Mouse (Mus musculus): ENCODE data around the gene Vav3.

The Vav3 gene

GRCm38 (mm10) chr3:109600699-109601451 lies 260.4 kb downstream of the Vav3 start:
- DNase-seq = no peak

DNA sequence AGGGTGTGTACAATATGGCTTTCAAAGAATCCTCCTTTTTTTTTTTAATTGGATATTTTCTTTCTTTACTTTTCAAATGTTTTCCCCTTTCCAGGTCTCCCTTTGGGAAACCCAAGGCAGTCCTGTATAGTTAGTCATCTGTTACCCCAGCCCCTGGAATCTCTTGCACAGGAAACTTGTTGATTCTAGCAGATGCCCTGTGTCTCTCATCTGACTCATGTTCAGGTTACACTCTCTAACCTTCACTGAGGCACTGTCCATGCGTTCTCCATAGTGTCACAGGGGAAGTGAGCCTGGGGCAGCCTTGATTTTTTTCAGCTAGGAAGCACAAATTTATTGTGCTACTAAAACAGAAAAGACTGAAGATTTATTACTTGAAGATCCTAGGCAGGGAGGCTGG lies 262.3 kb downstream of the Vav3 start:
- DNase-seq = no peak

DNA sequence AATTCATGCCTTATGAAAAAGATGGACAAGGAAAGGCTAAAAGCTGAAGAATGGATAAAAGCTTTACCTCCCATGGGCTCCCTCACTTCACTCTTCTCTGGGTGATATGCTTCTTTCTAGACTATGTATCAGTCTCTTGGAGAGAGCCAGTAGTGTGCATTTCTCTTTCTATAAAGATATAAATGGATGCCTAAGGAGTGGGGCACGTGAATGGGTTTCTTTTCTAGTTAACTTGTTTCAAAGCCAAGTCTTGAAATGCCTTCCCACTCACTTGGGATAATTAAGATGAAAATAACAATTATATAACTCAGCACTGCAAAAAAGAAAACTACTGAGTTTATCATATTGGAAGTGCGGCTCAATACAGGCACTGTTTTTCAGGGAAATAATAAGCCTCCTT lies 265.7 kb downstream of the Vav3 start:
- no peak for DNase-seq

DNA sequence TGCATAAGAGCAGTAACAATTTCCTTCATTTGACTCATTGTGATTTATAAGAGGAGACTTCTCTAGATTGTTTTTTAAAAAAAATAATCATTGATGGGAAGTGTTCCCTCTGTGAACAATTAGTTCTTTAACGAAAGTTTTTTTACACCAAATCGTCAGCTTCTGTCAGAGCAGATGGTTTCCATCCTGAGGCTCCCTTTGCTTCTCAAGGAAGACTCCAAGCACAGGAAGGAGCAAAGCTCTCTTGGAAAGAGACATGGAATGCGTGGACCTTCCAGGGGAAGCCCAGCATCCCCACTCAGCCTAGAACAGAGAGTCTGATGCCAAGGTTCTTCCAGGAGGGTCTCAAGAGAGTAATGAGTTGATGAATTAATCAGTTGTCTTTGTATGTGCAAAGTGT lies 281.3 kb downstream of the Vav3 start:
- DNase-seq = no peak

- DNase-seq = peak; percentile 62
Observed at GRCm38 (mm10) chr3:109622361-109622760, 281.9 kb downstream of the Vav3 start.

DNA sequence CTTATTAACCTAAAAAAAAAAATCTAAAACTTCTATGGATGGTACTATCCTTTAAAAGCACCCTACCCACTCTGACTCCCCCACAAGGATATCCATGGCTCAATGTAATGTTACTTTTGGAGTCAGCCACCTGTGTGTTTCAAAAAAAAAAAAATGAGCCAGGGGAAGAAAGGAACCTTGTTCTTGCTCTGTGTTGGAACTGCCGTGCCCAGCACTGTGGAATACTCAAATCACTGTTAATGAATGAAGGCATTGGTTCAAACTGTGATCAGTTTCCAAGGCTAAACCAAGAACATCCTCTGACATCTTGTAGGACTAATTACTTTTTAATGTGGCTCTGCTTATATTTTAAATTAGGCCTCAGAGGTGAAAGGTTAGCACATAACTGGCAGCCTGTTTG lies 282.4 kb downstream of the Vav3 start:
- DNase-seq = no peak

DNA sequence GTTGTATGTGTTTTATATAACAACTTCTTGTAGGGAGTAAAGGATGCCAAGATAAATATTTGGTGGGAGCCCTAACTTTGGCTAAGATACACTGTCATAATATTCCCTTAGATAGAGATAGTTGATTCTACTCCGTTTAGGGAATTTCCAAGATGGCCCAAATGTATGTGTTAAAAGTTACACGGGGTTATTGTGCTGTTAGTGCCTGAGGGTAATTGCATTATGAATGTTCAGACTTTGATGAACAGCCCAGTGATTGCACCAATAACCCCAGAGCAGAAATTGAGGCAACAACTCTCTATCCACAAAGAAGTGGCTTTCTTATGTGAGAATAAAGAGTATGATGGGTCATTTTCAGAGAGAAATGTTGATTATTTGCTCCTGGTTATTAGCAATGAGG lies 283.3 kb downstream of the Vav3 start:
- DNase-seq = no peak

DNA sequence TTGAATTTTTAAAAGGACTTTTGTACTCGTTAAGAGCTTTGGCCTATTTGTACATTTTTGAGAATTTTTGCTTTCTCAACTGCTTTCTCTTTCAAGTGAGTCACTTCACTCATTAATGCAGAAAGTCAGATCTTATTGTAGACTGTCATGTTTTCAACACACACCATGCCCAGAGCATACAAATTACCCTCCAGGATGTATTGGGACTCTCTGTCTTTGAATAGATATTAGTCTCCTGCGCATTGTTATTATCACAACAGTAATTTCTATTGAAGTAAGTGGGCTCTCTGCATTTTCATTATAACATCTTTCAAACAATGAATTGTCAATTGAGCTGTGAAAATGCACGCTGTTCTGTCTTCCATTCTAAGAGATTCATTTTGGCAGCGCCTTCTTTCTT lies 295.6 kb downstream of the Vav3 start:
- no peak for DNase-seq

GRCm38 (mm10) chr3:109639386-109639785 lies 298.9 kb downstream of the Vav3 start:
- DNase-seq = peak; percentile 16

DNA sequence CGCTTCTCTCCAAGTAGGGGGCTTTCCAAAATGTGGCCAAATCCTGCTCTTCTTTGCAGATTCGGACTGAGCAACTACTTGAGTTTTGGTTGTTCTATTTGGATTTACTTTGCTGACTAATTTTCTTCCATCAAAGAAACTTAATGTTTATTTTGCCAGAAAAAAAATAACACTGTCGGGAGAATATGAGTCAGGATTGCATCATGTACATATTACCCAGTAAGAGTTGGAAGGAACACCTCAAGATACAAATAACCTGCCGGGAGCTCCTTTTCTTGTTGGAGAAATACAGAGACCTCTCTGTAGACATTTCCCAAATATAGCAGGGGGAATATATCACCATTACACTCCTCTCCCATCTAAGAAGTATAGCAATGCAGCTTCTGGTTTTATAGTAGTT lies 300.3 kb downstream of the Vav3 start:
- DNase-seq = no peak

DNA sequence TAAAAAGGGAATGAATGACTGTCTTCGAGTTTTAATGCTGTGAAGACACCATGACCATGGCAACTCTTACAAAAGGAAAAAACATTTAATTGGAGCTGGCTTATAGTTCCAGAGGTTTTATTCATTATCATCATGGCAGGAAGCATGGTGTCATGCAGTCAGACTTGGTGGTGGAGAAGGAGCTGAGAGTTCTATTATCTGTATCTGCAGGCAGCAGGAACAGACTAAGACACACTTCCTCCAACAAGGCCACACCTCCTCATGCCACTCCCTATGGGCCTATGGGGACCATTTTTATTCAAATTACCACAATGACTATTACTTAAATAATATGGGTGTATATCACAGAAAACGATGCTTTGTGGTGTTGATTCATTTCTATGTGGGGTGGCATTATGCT lies 307.8 kb downstream of the Vav3 start:
- no peak for DNase-seq

GRCm38 (mm10) chr3:109651479-109651878 lies 311.0 kb downstream of the Vav3 start:
- peak; percentile 6 for DNase-seq

GRCm38 (mm10) chr3:109652860-109653631 lies 312.6 kb downstream of the Vav3 start:
- DNase-seq = no peak

GRCm38 (mm10) chr3:109654386-109654785 lies 313.9 kb downstream of the Vav3 start:
- no peak for DNase-seq

DNA sequence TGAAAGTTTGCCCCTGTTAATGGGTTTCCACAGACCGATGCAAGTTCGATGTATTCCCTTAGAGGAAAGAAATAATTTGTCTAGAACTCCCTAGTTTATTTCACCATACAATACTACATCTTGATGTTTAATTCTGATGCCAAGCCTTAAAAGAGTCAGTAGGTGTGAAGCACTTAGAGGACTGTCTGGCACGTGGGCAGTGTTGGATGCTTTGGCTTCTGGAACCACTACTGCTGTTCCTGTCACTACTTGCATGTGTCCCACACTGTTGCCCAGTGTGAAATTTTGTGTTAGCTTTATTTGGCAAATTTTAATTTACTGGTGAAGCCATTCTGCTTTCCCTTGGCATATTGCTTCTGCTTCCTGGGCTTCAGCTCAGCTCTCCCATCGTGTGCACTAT lies 331.3 kb downstream of the Vav3 start:
- DNase-seq = no peak

DNA sequence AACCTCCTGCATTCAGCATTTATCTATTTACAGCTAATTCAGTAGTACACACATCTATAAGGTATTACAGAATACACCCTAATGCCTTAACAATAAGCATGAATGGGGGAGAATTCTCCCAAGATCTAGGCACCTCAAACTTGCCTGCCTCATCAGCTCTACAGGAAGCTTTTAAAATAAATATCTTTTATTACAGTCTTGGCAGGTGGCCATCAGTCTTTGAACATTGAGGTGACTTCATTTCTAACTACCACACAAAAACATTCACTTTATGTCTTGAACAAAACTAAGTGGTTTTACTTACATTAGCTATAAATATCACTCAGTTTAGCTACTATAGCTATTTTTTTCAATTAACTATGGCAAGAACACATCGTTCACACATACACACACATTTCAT lies 332.5 kb downstream of the Vav3 start:
- DNase-seq = no peak

- DNase-seq = no peak
Observed at GRCm38 (mm10) chr3:109680281-109680680, 339.8 kb downstream of the Vav3 start.

DNA sequence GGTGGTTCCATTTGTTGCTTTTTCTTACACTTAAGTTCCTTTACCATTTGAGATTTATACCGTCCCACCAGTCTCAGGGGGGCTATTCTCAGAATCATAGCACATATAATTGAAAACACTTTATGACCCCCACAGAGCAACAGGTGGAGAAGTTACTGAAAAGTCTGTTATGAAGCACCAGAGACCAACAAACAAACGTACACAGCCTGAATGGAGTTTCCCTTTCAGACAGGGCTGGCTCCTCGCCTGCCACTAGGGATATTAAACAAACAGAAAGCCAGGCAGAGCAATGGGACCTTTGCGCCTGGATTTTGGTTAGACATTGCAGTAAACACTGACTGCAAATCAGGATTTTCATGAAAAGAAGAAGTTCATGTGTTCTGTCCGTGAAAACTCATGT lies 341.4 kb downstream of the Vav3 start:
- no peak for DNase-seq

DNA sequence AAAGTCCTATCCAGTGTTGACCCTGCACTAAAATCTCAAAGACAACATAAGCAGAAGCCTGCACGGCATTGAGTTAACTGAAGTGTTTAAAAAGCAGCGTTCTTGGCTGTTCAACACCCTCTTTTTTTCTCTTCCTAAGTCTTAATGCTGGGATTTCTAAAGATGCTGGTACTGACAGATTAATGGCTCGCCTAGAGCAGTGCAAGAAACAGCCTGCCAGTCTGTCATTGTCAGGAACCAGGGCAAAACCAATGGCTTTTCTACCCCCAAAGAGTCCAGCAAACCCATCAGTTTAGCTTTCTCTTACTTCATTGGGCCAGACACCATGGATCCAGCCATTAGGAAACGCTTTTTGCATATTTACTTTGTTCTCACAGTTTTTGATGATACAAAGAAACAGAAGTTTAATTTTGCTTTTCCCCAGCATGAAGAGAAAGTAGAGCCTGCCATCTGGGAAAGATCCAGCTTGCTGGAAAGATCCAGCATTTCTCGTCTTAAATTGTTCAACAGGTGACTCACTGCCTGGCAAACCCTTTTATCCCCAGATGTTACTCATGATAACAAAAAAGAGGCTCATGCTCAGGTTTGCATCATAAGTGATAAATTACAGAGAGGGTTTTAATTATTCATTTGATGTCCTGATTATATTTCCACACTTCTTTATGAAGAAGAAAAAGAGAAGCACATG lies 343.3 kb downstream of the Vav3 start:
- no peak for DNase-seq

- no peak for DNase-seq
Observed at GRCm38 (mm10) chr3:109690566-109690965, 350.1 kb downstream of the Vav3 start.

DNA sequence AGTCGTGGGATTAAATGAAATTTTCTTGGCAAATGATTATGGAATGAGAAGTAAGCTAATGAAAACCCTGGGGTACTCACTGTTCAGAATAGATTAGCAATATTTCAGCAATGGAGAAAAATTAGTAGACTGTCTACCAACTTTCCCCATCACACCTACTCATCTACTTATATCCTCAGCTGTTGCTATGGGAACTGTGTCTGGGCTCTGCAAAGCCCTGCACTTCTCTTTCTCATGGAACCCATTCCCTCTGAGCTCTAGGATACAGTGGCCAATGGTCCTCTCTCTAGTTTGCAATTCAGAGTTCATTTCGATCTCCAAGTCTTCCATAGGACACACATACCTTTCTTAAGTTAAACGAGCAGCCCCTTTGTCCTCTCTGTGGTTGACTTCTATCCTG lies 352.2 kb downstream of the Vav3 start:
- DNase-seq = no peak

GRCm38 (mm10) chr3:109701301-109701700 lies 360.8 kb downstream of the Vav3 start:
- peak; percentile 67 for DNase-seq

- no peak for DNase-seq
Observed at GRCm38 (mm10) chr3:109707786-109708460, 367.5 kb downstream of the Vav3 start.

Data from kidney, adult 9 months (tissue).